Mouse (Mus musculus) spleen, adult 2 months (tissue): ENCODE measurements around the gene Dgki.

ENCODE experiments used
- CTCF ChIP-seq: fragments of 200-500 bp; IDR thresholded peaks from 2 replicates; pipeline ENCODE4 v1.5.1; 2011; ENCODE audit warnings: mild to moderate bottlenecking, inconsistent platforms; ENCODE audit not compliant: insufficient read depth, insufficient read length, insufficient replicate concordance; ENCODE audit errors: extremely low read depth
- POLR2A ChIP-seq: fragments of 200-500 bp; IDR thresholded peaks from 2 replicates; pipeline ENCODE4 v1.6.1; 2011; ENCODE audit warnings: low read depth, low read length, inconsistent platforms

GRCm38 (mm10) chr6:36815992-36816391 is 484.0 kb downstream of the Dgki start:
- no peak for TF ChIP-seq POLR2A
- TF ChIP-seq CTCF: no peak
